1 mouse cellular context compared by ENCODE assay signal in the genomic region with DNA sequence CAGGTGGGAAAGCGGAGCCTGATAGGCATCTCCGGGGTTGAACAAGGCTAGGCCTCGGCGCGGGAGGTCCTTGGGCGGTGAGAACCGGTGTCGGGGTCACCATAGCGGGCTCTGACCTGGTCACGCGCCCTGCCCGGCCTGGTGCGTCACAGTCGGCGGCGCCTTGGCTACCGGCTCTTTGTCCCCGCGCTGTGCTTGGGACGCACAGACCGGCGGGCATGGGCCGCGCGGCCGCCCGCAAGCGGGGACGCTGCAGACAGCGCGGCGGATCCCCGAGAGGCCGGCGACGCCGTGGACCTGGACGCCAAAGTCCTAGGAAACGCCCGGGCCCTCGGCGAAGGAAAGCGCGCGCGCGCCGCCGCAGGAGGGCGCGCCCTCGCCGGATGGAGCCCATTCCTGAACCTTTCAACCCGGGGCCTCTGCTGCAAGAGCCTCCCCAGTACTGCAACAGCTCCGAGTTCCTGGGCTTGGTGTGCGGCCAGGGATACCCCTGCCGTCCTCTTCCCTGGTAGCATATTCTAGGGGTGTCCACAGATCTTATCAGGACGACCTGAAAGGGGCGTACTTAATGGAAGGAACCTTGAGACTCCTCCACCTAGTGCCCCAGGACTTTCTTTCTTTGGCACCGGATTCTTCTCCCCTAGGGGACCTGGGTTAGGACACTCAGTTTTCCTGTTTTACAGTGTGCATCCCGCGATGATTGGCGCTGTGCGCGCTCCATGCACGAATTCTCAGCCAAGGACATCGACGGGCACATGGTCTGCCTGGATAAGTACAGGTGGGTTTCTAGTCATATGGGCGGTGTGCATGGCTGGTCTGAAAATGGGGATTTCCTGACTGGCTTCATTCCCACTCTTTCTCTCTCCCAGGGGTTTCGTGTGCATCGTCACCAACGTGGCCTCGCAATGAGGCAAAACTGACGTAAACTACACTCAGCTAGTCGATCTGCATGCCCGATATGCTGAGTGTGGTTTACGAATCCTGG.
TF ChIP-seq lines count a peak whose summit lies in the region.

No protein-coding gene starts in this region.

TF ChIP-seq in C2C12, 6 proteins besides CTCF, POLR2A, EP300 and RAD21 (continued from another document):
- TF ChIP-seq MAX (IDR thresholded peaks at IDR 0.05) (no peak), MYOG (IDR thresholded peaks at IDR 0.05; ENCODE audit: control insufficient read depth, extremely low read depth, insufficient read length) (no peak), CEBPB (IDR thresholded peaks at IDR 0.05; ENCODE audit: low read depth) (no peak), FOSL1 (IDR thresholded peaks at IDR 0.05; ENCODE audit: insufficient read depth, low read length, poor library complexity, severe bottlenecking) (no peak)
